Mouse (Mus musculus): ENCODE data around the gene Gm20388. TPM values are rescaled to one million over a fixed set of nuclear protein-coding genes. Genes with fewer than 3 reads are reported as not detected.

The Gm20388 gene
- total and polyA plus RNA-seq, 2 experiments from 2014 or later: 51.3 TPM; not detected in 1

DNA sequence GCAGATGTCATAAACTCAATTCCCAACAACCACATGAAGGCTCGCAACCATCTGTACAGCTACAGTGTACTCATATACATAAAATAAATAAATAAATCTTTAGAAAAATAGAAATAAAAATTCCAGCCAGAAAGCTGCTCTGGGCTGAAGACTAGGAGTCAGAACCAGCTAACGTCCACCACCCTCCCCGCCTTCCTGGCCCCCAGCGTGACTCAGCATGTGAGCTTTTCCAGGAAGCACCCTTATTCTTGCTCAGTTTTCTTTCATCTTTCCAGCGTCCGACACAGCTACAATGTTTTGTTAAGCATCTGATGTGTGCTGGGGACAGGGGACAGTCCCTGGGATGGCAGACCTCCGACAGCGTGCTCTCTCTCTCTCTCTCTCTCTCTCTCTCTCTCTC is 3434.5 kb downstream of the Gm20388 start:
- no peaks in the 10 kb centered on the region for H3K27me3 ChIP-seq (ENCODE audit: insufficient read depth, low read length)
- no peak overlapping the region for H3K4me3 ChIP-seq (ENCODE audit: low read depth, low read length)
- no peak overlapping the region for H3K4me2 ChIP-seq (ENCODE audit: low read depth)
- H3K36me3 ChIP-seq (ENCODE audit: insufficient read depth): peaks cover 12% of the 10 kb centered on the region; the same call in 1 of the 2 replicates
- WGBS: 79% methylated on average over 8 of the region's 8 CpGs
- no peaks in the 10 kb centered on the region for H3K9me3 ChIP-seq (ENCODE audit: low read length)
- no peak for DNase-seq
- no peak for ATAC-seq
- no peak for TF ChIP-seq CTCF (IDR thresholded peaks at IDR 0.05; ENCODE audit: low read depth)
- H3K4me1 ChIP-seq (ENCODE audit: insufficient read depth): no peaks in the 10 kb centered on the region
- no peak overlapping the region for H3K9ac ChIP-seq
- no peak overlapping the region for H3K27ac ChIP-seq (ENCODE audit: low read depth, low read length)

DNA sequence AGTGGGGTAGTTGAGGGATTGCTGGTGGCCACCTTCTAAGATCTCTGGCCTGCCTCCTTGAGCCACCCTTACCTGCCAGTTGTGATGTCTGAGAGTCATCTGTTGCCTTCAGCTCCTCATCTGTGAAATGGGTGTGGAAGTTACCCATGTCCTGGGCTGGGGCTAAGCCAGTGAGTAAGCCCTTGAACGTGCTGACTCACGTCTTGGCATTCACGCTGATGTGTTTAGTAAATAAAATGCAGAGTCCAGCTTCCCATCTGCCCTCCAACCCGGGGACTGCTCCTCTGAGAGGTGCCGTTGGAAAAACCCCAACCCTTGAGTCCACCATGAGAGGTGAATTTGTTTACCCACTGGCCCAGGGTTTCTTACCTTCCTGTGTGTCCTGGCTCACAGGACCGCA is 3435.2 kb downstream of the Gm20388 start:
- Histone ChIP-seq H3K27me3 (ENCODE audit: insufficient read depth, low read length) (no peaks in the 10 kb centered on the region), H3K4me3 (ENCODE audit: low read depth, low read length) (no peak overlapping the region), H3K4me2 (ENCODE audit: low read depth) (no peak overlapping the region), H3K4me1 (ENCODE audit: insufficient read depth) (no peaks in the 10 kb centered on the region), H3K9me3 (ENCODE audit: low read length) (no peaks in the 10 kb centered on the region), H3K36me3 (ENCODE audit: insufficient read depth) (peaks cover 14% of the 10 kb centered on the region; the same call in 1 of the 2 replicates), H3K27ac (ENCODE audit: low read depth, low read length) (no peak overlapping the region), H3K9ac (no peak overlapping the region)
- ATAC-seq: no peak
- TF ChIP-seq CTCF (IDR thresholded peaks at IDR 0.05; ENCODE audit: low read depth): no peak
- DNase-seq: no peak
- 86% methylated on average over 6 of the region's 6 CpGs for WGBS

DNA sequence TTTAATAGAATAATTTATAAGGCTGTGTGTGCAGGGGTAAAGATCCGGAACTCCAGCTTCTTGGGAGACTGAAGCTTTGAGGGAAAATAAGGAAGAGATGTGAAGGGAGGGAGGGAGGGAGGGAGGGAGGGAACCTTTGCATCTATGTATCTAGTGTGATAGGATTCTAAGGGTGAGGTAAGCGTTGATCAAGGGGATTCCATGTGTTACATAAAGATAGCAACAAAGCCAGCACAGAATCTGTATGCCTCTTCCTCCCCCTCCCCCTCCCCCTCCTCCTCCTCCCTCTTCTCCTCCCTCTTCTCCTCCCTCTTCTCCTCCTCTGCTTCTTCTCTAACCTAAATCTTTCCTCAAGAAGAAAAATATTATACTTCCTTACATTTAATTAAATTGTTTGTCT is 3436.7 kb downstream of the Gm20388 start:
- Histone ChIP-seq H3K4me3 (ENCODE audit: low read depth, low read length) (no peak overlapping the region), H3K27me3 (ENCODE audit: insufficient read depth, low read length) (no peaks in the 10 kb centered on the region)

DNA sequence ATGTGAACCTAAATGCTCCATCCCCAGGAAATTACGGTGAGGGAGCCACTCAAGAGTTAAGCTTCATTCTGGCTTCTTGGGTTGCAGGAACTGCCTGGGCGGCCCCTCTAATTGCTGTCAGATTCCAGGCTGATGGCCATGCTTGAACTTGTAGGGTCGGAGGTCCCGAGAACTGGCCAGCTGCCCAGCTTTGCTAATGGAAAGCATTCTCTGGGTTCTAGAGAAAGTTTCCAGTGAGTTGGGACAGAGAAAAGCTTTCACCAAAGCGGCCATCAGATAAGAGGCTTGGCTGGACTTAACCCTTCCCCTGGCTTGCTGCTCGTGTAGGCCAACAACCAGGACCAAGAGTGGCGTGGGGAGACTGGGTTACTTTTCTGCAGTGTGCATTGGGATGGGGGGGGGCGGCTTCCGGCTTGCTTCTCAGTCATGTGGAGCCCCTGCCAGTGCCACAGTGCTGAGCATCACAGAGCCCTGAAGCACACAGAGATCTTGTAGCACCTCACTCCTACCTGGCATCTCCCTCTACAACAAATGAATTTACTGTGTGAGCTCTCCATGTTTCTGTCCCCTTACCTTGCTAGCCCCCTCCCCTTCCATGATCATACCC is 3437.7 kb downstream of the Gm20388 start:
- DNase-seq (peak; percentile 61), ATAC-seq (peak; percentile 48)
- no peak for TF ChIP-seq CTCF (IDR thresholded peaks at IDR 0.05; ENCODE audit: low read depth)
- H3K36me3 ChIP-seq (ENCODE audit: insufficient read depth): peaks cover 14% of the 10 kb centered on the region; the same call in 1 of the 2 replicates
- no peak overlapping the region for H3K9ac ChIP-seq
- no peaks in the 10 kb centered on the region for H3K27me3 ChIP-seq (ENCODE audit: insufficient read depth, low read length)
- H3K4me1 ChIP-seq (ENCODE audit: insufficient read depth): no peaks in the 10 kb centered on the region
- H3K9me3 ChIP-seq (ENCODE audit: low read length): no peaks in the 10 kb centered on the region
- WGBS: 43% methylated on average over 9 of the region's 9 CpGs
- H3K27ac ChIP-seq (ENCODE audit: low read depth, low read length): no peak overlapping the region
- H3K4me3 ChIP-seq (ENCODE audit: low read depth, low read length): no peak overlapping the region
- no peak overlapping the region for H3K4me2 ChIP-seq (ENCODE audit: low read depth)

More for the DNA sequence above, 3436.7 kb downstream of the Gm20388 start:
- Histone ChIP-seq H3K4me2 (ENCODE audit: low read depth) (no peak overlapping the region), H3K4me1 (ENCODE audit: insufficient read depth) (no peaks in the 10 kb centered on the region), H3K36me3 (ENCODE audit: insufficient read depth) (peaks cover 14% of the 10 kb centered on the region; the same call in 1 of the 2 replicates), H3K9ac (no peak overlapping the region), H3K27ac (ENCODE audit: low read depth, low read length) (no peak overlapping the region), H3K9me3 (ENCODE audit: low read length) (no peaks in the 10 kb centered on the region)
- WGBS: 78% methylated on average over 2 of the region's 2 CpGs
- TF ChIP-seq CTCF (IDR thresholded peaks at IDR 0.05; ENCODE audit: low read depth): no peak
- ATAC-seq (no peak), DNase-seq (no peak)

DNA sequence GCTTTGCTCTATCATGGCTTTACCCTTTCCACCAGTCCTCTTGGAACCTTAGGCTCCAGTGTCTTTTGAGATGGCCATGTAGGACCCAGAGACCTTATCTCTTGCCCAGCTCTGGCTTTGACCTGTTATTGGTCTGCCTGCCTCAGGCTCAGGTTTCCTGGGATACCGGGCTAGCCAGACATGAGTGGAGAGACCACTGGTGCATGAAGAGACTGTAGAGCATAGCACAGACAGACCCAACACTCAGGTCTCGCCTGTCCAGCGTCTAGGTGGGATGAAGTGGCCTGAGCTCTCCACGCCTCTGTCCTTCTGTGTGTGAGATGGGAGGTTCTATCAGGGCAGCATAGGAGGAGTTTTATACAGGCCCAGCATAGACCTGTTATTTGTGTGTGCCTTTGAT is 3438.4 kb downstream of the Gm20388 start:
- Histone ChIP-seq H3K4me2 (ENCODE audit: low read depth) (no peak overlapping the region), H3K9me3 (ENCODE audit: low read length) (no peaks in the 10 kb centered on the region), H3K4me1 (ENCODE audit: insufficient read depth) (no peaks in the 10 kb centered on the region), H3K27me3 (ENCODE audit: insufficient read depth, low read length) (no peaks in the 10 kb centered on the region), H3K36me3 (ENCODE audit: insufficient read depth) (peaks cover 14% of the 10 kb centered on the region; the same call in 1 of the 2 replicates), H3K4me3 (ENCODE audit: low read depth, low read length) (no peak overlapping the region), H3K27ac (ENCODE audit: low read depth, low read length) (no peak overlapping the region), H3K9ac (no peak overlapping the region)
- no peak for ATAC-seq
- WGBS: 87% methylated on average over 4 of the region's 4 CpGs
- no peak for TF ChIP-seq CTCF (IDR thresholded peaks at IDR 0.05; ENCODE audit: low read depth)
- no peak for DNase-seq

DNA sequence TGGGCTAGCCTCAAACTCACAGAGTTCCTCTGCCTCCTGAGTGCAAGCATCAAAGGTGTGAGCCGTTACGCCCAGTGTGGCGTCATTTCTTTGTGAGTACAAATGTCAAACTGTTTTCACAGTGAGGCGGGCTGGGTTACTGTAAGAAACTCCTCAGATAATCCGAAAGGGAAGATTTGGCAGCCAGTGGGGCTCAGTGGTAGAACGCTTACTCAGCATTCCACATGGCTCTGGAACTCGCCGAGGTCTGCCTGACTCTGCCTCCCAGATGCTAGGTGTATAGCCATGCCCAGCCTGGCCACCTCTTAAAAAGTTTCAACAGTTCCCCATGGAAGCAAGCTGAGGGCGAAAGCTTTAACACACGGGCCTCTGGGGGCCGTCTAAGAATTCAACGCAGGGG is 3441.5 kb downstream of the Gm20388 start:
- Histone ChIP-seq H3K9ac (no peak overlapping the region), H3K27me3 (ENCODE audit: insufficient read depth, low read length) (no peaks in the 10 kb centered on the region), H3K4me2 (ENCODE audit: low read depth) (no peak overlapping the region), H3K4me3 (ENCODE audit: low read depth, low read length) (no peak overlapping the region), H3K9me3 (ENCODE audit: low read length) (no peaks in the 10 kb centered on the region), H3K27ac (ENCODE audit: low read depth, low read length) (no peak overlapping the region), H3K4me1 (ENCODE audit: insufficient read depth) (no peaks in the 10 kb centered on the region), H3K36me3 (ENCODE audit: insufficient read depth) (peaks cover 26% of the 10 kb centered on the region)
- ATAC-seq: no peak
- WGBS: 83% methylated on average over 12 of the region's 12 CpGs
- no peak for DNase-seq
- no peak for TF ChIP-seq CTCF (IDR thresholded peaks at IDR 0.05; ENCODE audit: low read depth)

DNA sequence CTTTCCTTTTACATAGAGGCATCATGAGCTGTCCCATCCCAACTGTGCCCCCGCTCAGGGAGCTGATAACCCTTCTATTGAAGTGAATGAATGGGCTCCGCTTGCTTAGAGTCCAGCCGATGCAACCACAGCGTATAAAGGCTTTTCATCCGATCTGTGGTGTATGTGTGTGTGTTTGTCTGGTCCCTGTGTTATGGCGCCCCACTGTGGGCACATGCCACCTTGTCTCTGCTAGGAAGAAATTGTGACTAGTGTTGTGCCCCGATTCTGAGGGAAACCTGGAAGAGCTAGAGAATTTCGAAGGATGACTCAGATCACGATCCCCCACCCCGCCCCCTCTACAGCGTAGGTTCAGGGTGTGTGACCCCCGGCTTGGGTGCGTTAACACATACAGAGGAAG is 3442.1 kb downstream of the Gm20388 start:
- DNase-seq: peak; percentile 49
- no peaks in the 10 kb centered on the region for H3K27me3 ChIP-seq (ENCODE audit: insufficient read depth, low read length)
- no peak overlapping the region for H3K9ac ChIP-seq
- ATAC-seq: peak; percentile 64; the same call in 1 of the 2 replicates
- 49% methylated on average over 13 of the region's 13 CpGs for WGBS
- no peak overlapping the region for H3K4me2 ChIP-seq (ENCODE audit: low read depth)
- no peak overlapping the region for H3K27ac ChIP-seq (ENCODE audit: low read depth, low read length)
- H3K9me3 ChIP-seq (ENCODE audit: low read length): no peaks in the 10 kb centered on the region
- TF ChIP-seq CTCF (IDR thresholded peaks at IDR 0.05; ENCODE audit: low read depth): peak; percentile 74
- no peak overlapping the region for H3K4me3 ChIP-seq (ENCODE audit: low read depth, low read length)
- H3K4me1 ChIP-seq (ENCODE audit: insufficient read depth): no peaks in the 10 kb centered on the region
- H3K36me3 ChIP-seq (ENCODE audit: insufficient read depth): peaks cover 30% of the 10 kb centered on the region

Data from forebrain, postnatal 0 days (tissue).